29 mouse cellular contexts compared by ENCODE assay signal in the genomic region with DNA sequence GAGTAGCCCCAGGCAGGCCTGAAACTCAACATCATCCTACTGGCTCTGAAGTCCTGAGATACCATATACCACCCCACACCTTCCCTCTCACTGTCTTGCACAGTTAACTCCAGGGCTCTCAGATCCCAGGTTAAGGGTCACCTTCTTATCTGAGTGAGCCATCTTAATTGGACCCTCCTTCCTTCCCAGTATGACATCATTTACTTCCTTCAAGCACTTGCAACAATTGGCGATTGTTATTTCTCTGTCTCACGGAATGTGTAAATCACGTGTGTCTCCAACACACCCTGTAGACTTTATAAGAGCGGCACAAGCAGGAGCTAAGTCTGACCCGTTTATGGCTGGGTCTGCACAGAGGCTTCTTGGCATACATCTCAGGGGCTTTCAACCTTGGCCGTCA. TPM values are rescaled to one million over a fixed set of nuclear protein-coding genes. Genes with fewer than 3 reads are reported as not detected.
DNase-seq lines count a peak whose midpoint lies in the region; ATAC-seq and TF ChIP-seq lines count a peak whose summit lies in the region.
"Had no signal": no experiment of that assay in that cellular context is flagged by ENCODE, and none has a peak within 500 bp of the region (broad histone marks: within the 10 kb centered on the region; RNA-seq: fewer than 3 reads in every experiment).

No protein-coding gene starts in this region.

- peak; percentile 76; the same call in 1 of the 2 replicates for TF ChIP-seq EP300 in lung, postnatal 0 days (IDR thresholded peaks at IDR 0.05)
- no peak for TF ChIP-seq EP300 in heart, adult 2 months (IDR thresholded peaks at IDR 0.05; ENCODE audit: insufficient read depth, low read depth, low read length)

- 25% methylated on average over 6 of the region's 6 CpGs for WGBS in lung, postnatal 0 days
- WGBS in intestine, embryonic 14.5 days: 43% methylated on average over 6 of the region's 6 CpGs
- WGBS in small intestine, adult 2 months: 21% methylated on average over 6 of the region's 6 CpGs
- WGBS in heart, adult 2 months: 44% methylated on average over 6 of the region's 6 CpGs
- WGBS in midbrain, embryonic 14.5 days: 85% methylated on average over 6 of the region's 6 CpGs

- no peaks in the 10 kb centered on the region for H3K27me3 ChIP-seq in lung, postnatal 0 days (replicated peaks; ENCODE audit: insufficient read depth, low read length)
- H3K27me3 ChIP-seq in intestine, embryonic 14.5 days (replicated peaks; ENCODE audit: control insufficient read depth, insufficient read depth, low read length): no peaks in the 10 kb centered on the region
- no peaks in the 10 kb centered on the region for H3K27me3 ChIP-seq in small intestine, adult 2 months (ENCODE audit: control insufficient read depth, insufficient read depth, low read length)
- H3K27me3 ChIP-seq in heart, adult 2 months (ENCODE audit: control insufficient read depth, insufficient read depth, low read length): no peaks in the 10 kb centered on the region
- no peaks in the 10 kb centered on the region for H3K27me3 ChIP-seq in midbrain, embryonic 14.5 days (ENCODE audit: control insufficient read depth, insufficient read depth, low read length)
- H3K27me3 ChIP-seq: embryonic facial prominence, embryonic 12.5 days; forebrain, embryonic 15.5 days; heart, embryonic 13.5 days; hindbrain, embryonic 15.5 days; limb, embryonic 12.5 days; liver, embryonic 15.5 days; megakaryocyte, embryonic 14.5 days; midbrain, embryonic 12.5 days; neural tube, embryonic 13.5 days had no signal

- no peaks in the 10 kb centered on the region for H3K36me3 ChIP-seq in lung, postnatal 0 days (ENCODE audit: insufficient read depth, low read length)
- H3K36me3 ChIP-seq in intestine, embryonic 14.5 days (ENCODE audit: control insufficient read depth, insufficient read depth, low read length): no peaks in the 10 kb centered on the region
- H3K36me3 ChIP-seq in small intestine, adult 2 months (ENCODE audit: control insufficient read depth, insufficient read depth, low read length): no peaks in the 10 kb centered on the region
- H3K36me3 ChIP-seq in heart, adult 2 months (ENCODE audit: control insufficient read depth, insufficient read depth, low read length): no peaks in the 10 kb centered on the region
- H3K36me3 ChIP-seq in midbrain, embryonic 14.5 days (ENCODE audit: control insufficient read depth, insufficient read depth, low read length): no peaks in the 10 kb centered on the region
- H3K36me3 ChIP-seq: embryonic facial prominence, embryonic 12.5 days; forebrain, embryonic 15.5 days; heart, embryonic 13.5 days; hindbrain, embryonic 10.5 days; hindbrain, embryonic 15.5 days; limb, embryonic 12.5 days; liver, embryonic 15.5 days; midbrain, embryonic 12.5 days; neural tube, embryonic 13.5 days had no signal

- H3K9ac ChIP-seq in lung, postnatal 0 days (replicated peaks; ENCODE audit: low read depth): no peak overlapping the region
- no peak overlapping the region for H3K9ac ChIP-seq in intestine, embryonic 14.5 days (ENCODE audit: low read length)
- no peak overlapping the region for H3K9ac ChIP-seq in heart, adult 2 months (ENCODE audit: low read depth, low read length)
- no peak overlapping the region for H3K9ac ChIP-seq in midbrain, embryonic 14.5 days (replicated peaks; ENCODE audit: low read length)
- H3K9ac ChIP-seq: embryonic facial prominence, embryonic 12.5 days; forebrain, embryonic 15.5 days; heart, embryonic 13.5 days; hindbrain, embryonic 15.5 days; limb, embryonic 12.5 days; liver, embryonic 15.5 days; midbrain, embryonic 12.5 days; neural tube, embryonic 13.5 days had no signal

- intact Hi-C loops in heart, adult 2 months (cut with DNase I): no loop called here

- TF ChIP-seq CTCF in lung, postnatal 0 days (IDR thresholded peaks at IDR 0.05): no peak
- no peak for TF ChIP-seq CTCF in small intestine, adult 2 months (IDR thresholded peaks at IDR 0.05; ENCODE audit: extremely low read depth, insufficient read length, insufficient replicate concordance, low read depth, low read length)
- no peak for TF ChIP-seq CTCF in heart, adult 2 months (IDR thresholded peaks at IDR 0.05)

- no peak overlapping the region for H3K4me2 ChIP-seq in lung, postnatal 0 days (replicated peaks; ENCODE audit: low read depth, low read length)
- H3K4me2 ChIP-seq in intestine, embryonic 14.5 days (ENCODE audit: low read length): no peak overlapping the region
- no peak overlapping the region for H3K4me2 ChIP-seq in midbrain, embryonic 14.5 days (ENCODE audit: low read length)
- H3K4me2 ChIP-seq: embryonic facial prominence, embryonic 12.5 days; forebrain, embryonic 15.5 days; heart, embryonic 13.5 days; hindbrain, embryonic 15.5 days; limb, embryonic 12.5 days; liver, embryonic 15.5 days; midbrain, embryonic 12.5 days; neural tube, embryonic 13.5 days had no signal

- peak; percentile 80 for DNase-seq in lung, postnatal 0 days (ENCODE audit: low spot score)
- no peak for DNase-seq in lung, postnatal 25 days (ENCODE audit: low spot score)
- no peak for DNase-seq in intestine, embryonic 14.5 days (ENCODE audit: low spot score)
- DNase-seq in heart, adult 2 months: no peak
- DNase-seq in right cerebral cortex, adult 2 months (ENCODE audit: low spot score in 2 of 2): no peak
- no peak for DNase-seq in midbrain, embryonic 14.5 days
- DNase-seq: adrenal gland, adult 8-10 months; cerebellum, adult 9-10 months; cerebellum, postnatal 36 days; heart, postnatal 10 days; kidney, postnatal 25 days; lung, postnatal 14 days; right cerebral cortex, postnatal 14 days; thymus, postnatal 14 days had no signal

- H3K9me3 ChIP-seq in lung, postnatal 0 days (ENCODE audit: low read length): no peaks in the 10 kb centered on the region
- H3K9me3 ChIP-seq in intestine, embryonic 14.5 days (ENCODE audit: control insufficient read depth, low read length): no peaks in the 10 kb centered on the region
- no peaks in the 10 kb centered on the region for H3K9me3 ChIP-seq in midbrain, embryonic 14.5 days (ENCODE audit: control insufficient read depth, low read length)
- H3K9me3 ChIP-seq: forebrain, embryonic 15.5 days; heart, embryonic 13.5 days; hindbrain, embryonic 10.5 days; hindbrain, embryonic 15.5 days; limb, embryonic 12.5 days; liver, embryonic 15.5 days; megakaryocyte, embryonic 14.5 days; midbrain, embryonic 12.5 days; neural tube, embryonic 13.5 days had no signal

- no peak for TF ChIP-seq POLR2A in small intestine, adult 2 months (IDR thresholded peaks at IDR 0.05; ENCODE audit: low read depth, low read length)
- TF ChIP-seq POLR2A in heart, adult 2 months (IDR thresholded peaks at IDR 0.05; ENCODE audit: insufficient read depth, low read depth, low read length): no peak

- peak overlapping the region; percentile 47; the same call in 1 of the 2 replicates for H3K27ac ChIP-seq in lung, postnatal 0 days (ENCODE audit: low read length)
- peak overlapping the region; percentile 64 for H3K27ac ChIP-seq in intestine, embryonic 14.5 days (ENCODE audit: low read depth)
- H3K27ac ChIP-seq in small intestine, adult 2 months (ENCODE audit: insufficient read depth, low read depth, low read length): 0 out of 2 replicates have a peak overlapping the region, but pooled peaks have one; percentile 19
- no peak overlapping the region for H3K27ac ChIP-seq in heart, adult 2 months
- no peak overlapping the region for H3K27ac ChIP-seq in midbrain, embryonic 14.5 days (replicated peaks; ENCODE audit: low read depth, low read length)
- H3K27ac ChIP-seq: embryonic facial prominence, embryonic 12.5 days; forebrain, embryonic 15.5 days; heart, embryonic 13.5 days; hindbrain, embryonic 10.5 days; hindbrain, embryonic 15.5 days; layer of hippocampus, adult 2 months; left cerebral cortex, adult 2 months; limb, embryonic 12.5 days; liver, embryonic 15.5 days; midbrain, embryonic 12.5 days; neural tube, embryonic 13.5 days had no signal

- H3K79me2 ChIP-seq in heart, adult 2 months (replicated peaks; ENCODE audit: control insufficient read depth, insufficient read depth, low read length): no peaks in the 10 kb centered on the region

- no peak overlapping the region for H3K4me3 ChIP-seq in lung, postnatal 0 days (ENCODE audit: low read depth, low read length)
- no peak overlapping the region for H3K4me3 ChIP-seq in intestine, embryonic 14.5 days (ENCODE audit: low read depth, low read length)
- H3K4me3 ChIP-seq in small intestine, adult 2 months (ENCODE audit: low read depth, low read length): no peak overlapping the region
- H3K4me3 ChIP-seq in heart, adult 2 months: no peak overlapping the region
- H3K4me3 ChIP-seq in midbrain, embryonic 14.5 days (replicated peaks; ENCODE audit: low read depth, low read length): no peak overlapping the region
- H3K4me3 ChIP-seq: embryonic facial prominence, embryonic 12.5 days; forebrain, embryonic 15.5 days; heart, embryonic 13.5 days; hindbrain, embryonic 10.5 days; hindbrain, embryonic 15.5 days; layer of hippocampus, adult 2 months; left cerebral cortex, adult 2 months; limb, embryonic 12.5 days; liver, embryonic 15.5 days; megakaryocyte, embryonic 14.5 days; midbrain, embryonic 12.5 days; neural tube, embryonic 13.5 days had no signal

- ATAC-seq in lung, postnatal 0 days: peak; percentile 66
- peak; percentile 89 for ATAC-seq in intestine, embryonic 14.5 days (replicated peaks; ENCODE audit: low FRiP score, low TSS enrichment, low read depth)
- ATAC-seq in midbrain, embryonic 14.5 days (ENCODE audit: low FRiP score, low TSS enrichment): no peak
- ATAC-seq: CD4-positive, CD25-positive, alpha-beta regulatory T cell, adult 4 months; forebrain, embryonic 15.5 days; inflammation-experienced regulatory T-cells, adult 6 months had no signal

- peaks cover 4% of the 10 kb centered on the region; the same call in 1 of the 2 replicates for H3K4me1 ChIP-seq in lung, postnatal 0 days (ENCODE audit: insufficient read depth, low read depth, low read length)
- peaks cover 10% of the 10 kb centered on the region for H3K4me1 ChIP-seq in intestine, embryonic 14.5 days (replicated peaks; ENCODE audit: control insufficient read depth, insufficient read depth, low read length)
- peaks cover 8% of the 10 kb centered on the region; the same call in 1 of the 2 replicates for H3K4me1 ChIP-seq in small intestine, adult 2 months (ENCODE audit: control insufficient read depth, insufficient read depth, insufficient read length, low read length)
- no peaks in the 10 kb centered on the region for H3K4me1 ChIP-seq in heart, adult 2 months (ENCODE audit: control insufficient read depth, insufficient read depth, low read length)
- H3K4me1 ChIP-seq in midbrain, embryonic 14.5 days (ENCODE audit: control insufficient read depth, insufficient read depth, low read length): peaks cover 20% of the 10 kb centered on the region
- H3K4me1 ChIP-seq: megakaryocyte, embryonic 14.5 days had no signal

RNA-seq across cellular contexts. Expression of gene Wwc1, which starts 35.1 kb away (rescaled TPM):
- polyA plus RNA-seq in lung, postnatal 0 days (2015; fragmentation: Nextera tagmentation; extraction: Ambion mirVana): 22.1 and 31.0 TPM in 2 replicates
- 9.3 and 12.4 TPM in 2 replicates for polyA plus RNA-seq in intestine, embryonic 14.5 days (2014; fragmentation: Nextera tagmentation; extraction: Ambion mirVana)
- 18.0 and 55.9 TPM in 2 replicates for polyA plus RNA-seq in small intestine, adult 2 months (2012; rRNA removed)
- 1 to 10 TPM in 1 of 2 experiments, under 1 TPM in 1; 0.84 to 2.1 TPM for total RNA-seq in heart, adult 2 months (2021)
- 0.50 and 1.1 TPM in 2 replicates for polyA plus RNA-seq in heart, adult 2 months (2012; rRNA removed)
- polyA plus RNA-seq in midbrain, embryonic 14.5 days (2014; fragmentation: Nextera tagmentation; extraction: Ambion mirVana): 8.8 and 10.3 TPM in 2 replicates

Comparison
In these comparisons a context has a peak if more than half of its experiments do, and no peak if none do; other contexts are left out.
1. H3K27ac ChIP-seq: peak in lung, postnatal 0 days (single experiment), intestine, embryonic 14.5 days (single experiment) and small intestine, adult 2 months (single experiment); none in heart, adult 2 months (single experiment) and midbrain, embryonic 14.5 days (single experiment).